Mouse (Mus musculus): ENCODE measurements at regions not wholly inside any gene's neighbourhood (a gene's known extent, or its start where the extent isn't known, plus 50 kb on each side); places are given as distances from the start of the nearest gene placed in this dataset.

GRCm38 (mm10) chr10:7271156-7271555 lies 59.1 kb upstream of the Cnksr3 start:
- no peak for DNase-seq (ENCODE audit: low spot score)
- intact Hi-C loops (cut with DNase I), result no loop called here

GRCm38 (mm10) chr10:7268386-7269033 lies 56.5 kb upstream of the Cnksr3 start:
- no peak for DNase-seq (ENCODE audit: low spot score)
- intact Hi-C loops (cut with DNase I), result no loop called here

- no peak for DNase-seq (ENCODE audit: low spot score)
- intact Hi-C loops (cut with DNase I), result no loop called here
These were observed 55.9 kb upstream of the Cnksr3 start for GRCm38 (mm10) chr10:7267903-7268302.

GRCm38 (mm10) chr10:7267106-7267505 lies 55.1 kb upstream of the Cnksr3 start:
- intact Hi-C loops (cut with DNase I), result no loop called here
- no peak for DNase-seq (ENCODE audit: low spot score)

GRCm38 (mm10) chr10:7265412-7265811 lies 53.4 kb upstream of the Cnksr3 start:
- DNase-seq (ENCODE audit: low spot score), result no peak
- intact Hi-C loops (cut with DNase I), result no loop called here

- DNase-seq (ENCODE audit: low spot score), result no peak
- intact Hi-C loops (cut with DNase I), result no loop called here
These were observed 52.7 kb upstream of the Cnksr3 start for GRCm38 (mm10) chr10:7264721-7265120.

Measured in heart, postnatal 25 days (tissue).